Mouse (Mus musculus): ENCODE measurements around the gene Gm47289. TPM values are rescaled to one million over a fixed set of nuclear protein-coding genes. Genes with fewer than 3 reads are reported as not detected.

The Gm47289 gene
- total RNA-seq (2021): not detected

GRCm38 (mm10) chr9:119158861-119159260 is at the start of gene Gm47289:
Gene Gm47289 (plus strand): TSS chr9:119159161.
- DNase-seq: no peak

GRCm38 (mm10) chr9:119109685-119110353 is 49.1 kb upstream of the Gm47289 start:
- DNase-seq: no peak

- DNase-seq: no peak
These were observed 48.3 kb upstream of the Gm47289 start for GRCm38 (mm10) chr9:119110640-119111039.

- DNase-seq: no peak
These were observed 44.0 kb upstream of the Gm47289 start for GRCm38 (mm10) chr9:119114911-119115310.

GRCm38 (mm10) chr9:119119409-119120167 is 39.4 kb upstream of the Gm47289 start:
- no peak for DNase-seq

- DNase-seq: no peak
These were observed 38.8 kb upstream of the Gm47289 start for GRCm38 (mm10) chr9:119120168-119120560.

- no peak for DNase-seq
These were observed 36.2 kb upstream of the Gm47289 start for GRCm38 (mm10) chr9:119122596-119123369.

GRCm38 (mm10) chr9:119128436-119129181 is 30.4 kb upstream of the Gm47289 start:
- no peak for DNase-seq

- no peak for DNase-seq
These were observed 28.3 kb upstream of the Gm47289 start for GRCm38 (mm10) chr9:119130692-119131091.

- no peak for DNase-seq
These were observed 20.1 kb upstream of the Gm47289 start for GRCm38 (mm10) chr9:119138836-119139235.

GRCm38 (mm10) chr9:119142066-119142465 is 16.9 kb upstream of the Gm47289 start:
- no peak for DNase-seq

- DNase-seq: no peak
These were observed 15.6 kb upstream of the Gm47289 start for GRCm38 (mm10) chr9:119143372-119143771.

GRCm38 (mm10) chr9:119144696-119145095 is 14.3 kb upstream of the Gm47289 start:
- DNase-seq: no peak

GRCm38 (mm10) chr9:119145137-119145536 is 13.8 kb upstream of the Gm47289 start:
- no peak for DNase-seq

GRCm38 (mm10) chr9:119145638-119146037 is 13.3 kb upstream of the Gm47289 start:
- DNase-seq: no peak

GRCm38 (mm10) chr9:119146098-119146770 is 12.7 kb upstream of the Gm47289 start:
- DNase-seq: no peak

GRCm38 (mm10) chr9:119149601-119150000 is 9.4 kb upstream of the Gm47289 start:
- peak; percentile 79 for DNase-seq

- no peak for DNase-seq
These were observed 7.2 kb upstream of the Gm47289 start for GRCm38 (mm10) chr9:119151751-119152150.

GRCm38 (mm10) chr9:119155416-119155815 is 3.5 kb upstream of the Gm47289 start:
- no peak for DNase-seq

GRCm38 (mm10) chr9:119155826-119156225 is 3.1 kb upstream of the Gm47289 start:
- peak; percentile 17 for DNase-seq

- DNase-seq: peak; percentile 87
These were observed 2.4 kb upstream of the Gm47289 start, which contains the start of gene Acaa1b for GRCm38 (mm10) chr9:119156278-119157201. Gene Acaa1b (minus strand): TSS chr9:119157093.
